Mouse (Mus musculus) brown adipose tissue, adult 24 weeks (tissue): ENCODE data around the gene Mrpl44. TPM values are rescaled to one million over a fixed set of nuclear protein-coding genes. Genes with fewer than 3 reads are reported as not detected.

Experiments
- H3K27ac ChIP-seq: fragments of 200-500 bp; replicated peaks from 2 replicates; pipeline ENCODE4 v1.5.1; 2012; ENCODE audit warnings: low read depth, mild to moderate bottlenecking, low read length
- H3K4me1 ChIP-seq: fragments of 200-500 bp; 2 replicates; pipeline ENCODE4 v1.6.1; 2012; ENCODE audit warnings: low read length, mixed read lengths; ENCODE audit not compliant: control insufficient read depth, insufficient read depth, insufficient read length
- H3K4me3 ChIP-seq: fragments of 200-500 bp; 2 replicates; pipeline ENCODE4 v1.5.1; 2012; ENCODE audit warnings: low read depth, mild to moderate bottlenecking, low read length, moderate library complexity; ENCODE audit not compliant: insufficient read depth
- polyA plus RNA-seq: library from polyadenylated mRNA; stranded (reverse); fragments of >200 nt; gene quantifications from 2 replicates; pipeline ENCODE4 v1.2.4, GENCODE M21; 2012; ENCODE audit not compliant: missing spikeins, insufficient read depth, insufficient read length

The Mrpl44 gene
- polyA plus RNA-seq, 1 experiment = 52.1 TPM

DNA sequence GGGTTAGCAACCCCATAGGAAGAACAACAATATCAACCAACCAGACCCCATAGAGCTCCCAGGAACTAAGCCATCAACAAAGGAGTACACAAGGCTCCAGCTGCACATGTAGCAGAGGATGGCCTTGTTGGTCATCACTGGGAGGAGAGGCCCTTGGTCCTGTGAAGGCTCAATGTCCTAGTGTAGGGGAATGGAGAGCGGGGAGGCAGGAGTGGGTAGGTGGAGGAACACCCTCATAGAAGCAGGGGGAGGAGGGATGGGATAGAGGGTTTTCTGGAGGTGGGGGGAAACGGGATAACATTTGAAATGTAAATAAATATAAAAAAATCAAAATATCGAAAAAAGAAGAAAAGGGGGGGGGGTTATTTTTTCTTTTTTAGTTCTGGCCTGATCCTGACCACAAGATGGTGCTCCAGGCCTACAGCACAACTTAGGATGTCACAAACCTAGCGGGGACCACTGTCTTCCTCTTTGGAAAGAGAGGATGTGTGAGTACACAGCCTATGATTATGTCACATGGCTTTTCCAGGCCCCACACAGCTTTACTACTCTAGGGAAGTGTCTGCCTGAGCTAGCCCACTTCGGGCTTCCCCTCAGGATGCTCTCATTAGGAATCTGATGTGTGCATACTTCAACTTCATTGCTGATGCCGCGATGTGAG lies 10.6 kb downstream of the Mrpl44 start:
- no peak overlapping the region for H3K27ac ChIP-seq
- no peaks in the 10 kb centered on the region for H3K4me1 ChIP-seq
- no peak overlapping the region for H3K4me3 ChIP-seq

DNA sequence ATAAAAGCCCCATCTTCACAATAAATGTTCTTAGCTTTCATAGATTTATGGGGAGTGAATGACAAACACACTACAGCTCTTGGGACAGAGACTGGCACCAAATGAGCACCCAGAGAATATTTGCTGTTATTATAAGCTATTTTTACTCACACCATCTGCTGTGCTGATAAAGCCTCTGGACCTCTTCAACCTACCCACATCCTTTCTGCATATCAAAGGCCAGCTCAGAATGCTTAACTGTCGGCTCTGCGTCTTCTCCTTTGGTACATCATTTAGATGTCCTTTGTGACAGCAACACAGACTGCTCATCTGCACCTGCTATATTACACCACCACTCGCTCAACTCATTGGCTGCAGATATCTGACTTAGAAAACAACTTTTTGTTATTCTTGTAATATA lies 21.3 kb downstream of the Mrpl44 start:
- Histone ChIP-seq H3K4me3 (no peak overlapping the region), H3K4me1 (no peaks in the 10 kb centered on the region), H3K27ac (no peak overlapping the region)

DNA sequence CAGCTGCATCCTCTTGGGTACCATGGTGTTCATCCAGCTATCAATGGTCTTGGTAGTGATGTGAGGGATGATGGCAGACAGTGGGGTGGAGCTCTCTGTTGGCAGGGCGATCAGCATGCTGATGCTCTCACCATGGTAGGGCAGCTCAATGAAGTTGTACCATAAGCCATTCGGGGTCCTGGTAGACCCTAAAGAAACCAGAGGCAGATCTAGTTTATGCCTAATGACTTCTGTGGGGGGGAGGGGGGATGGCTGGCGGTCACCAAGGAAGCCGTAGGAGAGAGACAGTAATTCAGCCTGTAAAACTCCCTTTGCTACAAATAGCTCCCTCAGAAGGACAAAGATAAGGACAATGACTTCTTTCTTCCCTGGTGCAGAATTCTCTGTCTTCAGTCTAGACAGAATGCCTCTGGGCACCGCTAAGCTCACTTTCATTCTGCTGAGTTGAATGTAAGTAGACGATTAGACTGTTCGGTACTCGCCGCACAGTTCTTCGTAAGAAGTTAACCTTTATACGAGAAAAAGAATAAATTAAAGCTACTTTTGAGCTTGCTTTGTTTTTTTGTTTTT lies 27.1 kb downstream of the Mrpl44 start:
- no peaks in the 10 kb centered on the region for H3K4me1 ChIP-seq
- no peak overlapping the region for H3K4me3 ChIP-seq
- no peak overlapping the region for H3K27ac ChIP-seq

DNA sequence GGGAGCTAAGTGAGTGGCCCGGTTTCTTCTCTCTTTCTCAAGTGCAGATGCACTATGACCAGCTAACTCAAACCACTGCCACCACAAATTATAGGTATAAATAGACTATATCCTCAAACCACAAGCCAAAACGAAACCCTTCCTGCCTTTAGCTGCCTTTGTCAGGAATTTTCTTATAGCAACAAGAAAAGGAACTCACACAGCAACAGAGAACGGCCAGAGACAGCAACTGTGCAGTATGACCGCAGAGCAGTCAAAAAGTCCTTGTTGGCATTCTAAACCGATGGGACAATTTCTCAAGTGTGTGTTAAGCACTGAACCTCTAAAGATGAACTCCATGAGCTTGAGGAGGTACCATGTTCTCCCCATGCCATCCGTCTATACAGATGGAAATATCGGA lies 27.8 kb downstream of the Mrpl44 start:
- H3K4me1 ChIP-seq = no peaks in the 10 kb centered on the region
- no peak overlapping the region for H3K27ac ChIP-seq
- H3K4me3 ChIP-seq = no peak overlapping the region

DNA sequence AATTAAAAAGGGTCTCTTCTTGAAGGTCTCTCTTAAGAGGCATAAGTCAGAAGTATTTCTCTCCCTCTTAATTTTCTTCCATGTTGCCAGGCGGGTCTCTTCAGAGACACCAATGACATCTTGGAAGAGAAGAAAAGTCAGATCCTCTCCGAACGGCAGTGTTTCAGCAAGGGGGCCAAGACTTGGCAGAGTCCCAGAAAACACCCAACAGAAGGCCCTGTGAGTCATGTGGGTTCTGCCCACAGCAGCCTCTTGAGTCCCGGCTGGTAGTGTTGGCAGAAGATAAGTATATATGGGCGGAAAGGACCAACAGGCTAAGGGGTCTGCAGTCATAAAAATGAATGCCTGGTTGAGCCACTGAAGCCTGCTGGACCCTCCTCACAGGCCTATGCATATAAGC lies 31.0 kb downstream of the Mrpl44 start:
- H3K4me3 ChIP-seq = no peak overlapping the region
- H3K27ac ChIP-seq = no peak overlapping the region

DNA sequence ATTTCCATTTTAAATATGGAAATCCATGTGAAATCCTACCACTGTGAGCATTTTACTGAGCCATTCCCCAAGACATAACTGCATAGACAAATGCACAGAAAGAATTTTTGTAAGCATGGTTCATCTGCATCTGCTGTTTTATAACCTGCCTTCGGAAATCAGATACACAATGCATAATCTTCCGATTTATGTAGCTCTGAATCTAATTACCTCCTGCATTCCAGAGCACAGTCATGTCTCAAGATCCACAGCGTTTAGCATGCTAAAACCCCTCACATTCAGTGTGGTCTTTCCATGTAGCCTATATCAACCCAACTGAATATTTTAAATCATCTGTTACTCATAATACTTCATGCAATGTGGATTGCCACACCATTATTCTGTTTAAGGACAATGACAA lies 33.6 kb downstream of the Mrpl44 start:
- Histone ChIP-seq H3K4me1 (no peaks in the 10 kb centered on the region), H3K27ac (no peak overlapping the region), H3K4me3 (no peak overlapping the region)

More for the DNA sequence above, 31.0 kb downstream of the Mrpl44 start:
- no peaks in the 10 kb centered on the region for H3K4me1 ChIP-seq

DNA sequence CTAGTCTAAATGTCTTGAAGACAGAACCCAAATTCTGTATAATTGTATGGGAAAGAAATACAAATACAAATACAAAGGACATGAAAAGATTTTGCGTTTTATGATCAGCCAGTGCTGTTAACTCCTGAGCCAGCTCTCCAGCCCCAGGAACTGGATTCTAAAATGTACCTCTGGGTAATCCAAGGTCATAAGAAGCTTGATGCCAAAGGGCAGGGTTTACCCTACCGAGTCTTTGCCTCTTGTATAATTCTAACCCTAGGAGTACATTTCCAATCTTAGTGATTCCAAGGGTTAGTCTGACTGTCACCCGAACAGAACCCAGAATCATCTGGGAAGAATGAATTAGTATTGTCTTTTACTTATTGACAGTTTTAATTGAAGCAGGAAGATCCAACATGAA lies 39.6 kb downstream of the Mrpl44 start:
- Histone ChIP-seq H3K27ac (no peak overlapping the region), H3K4me3 (no peak overlapping the region)

DNA sequence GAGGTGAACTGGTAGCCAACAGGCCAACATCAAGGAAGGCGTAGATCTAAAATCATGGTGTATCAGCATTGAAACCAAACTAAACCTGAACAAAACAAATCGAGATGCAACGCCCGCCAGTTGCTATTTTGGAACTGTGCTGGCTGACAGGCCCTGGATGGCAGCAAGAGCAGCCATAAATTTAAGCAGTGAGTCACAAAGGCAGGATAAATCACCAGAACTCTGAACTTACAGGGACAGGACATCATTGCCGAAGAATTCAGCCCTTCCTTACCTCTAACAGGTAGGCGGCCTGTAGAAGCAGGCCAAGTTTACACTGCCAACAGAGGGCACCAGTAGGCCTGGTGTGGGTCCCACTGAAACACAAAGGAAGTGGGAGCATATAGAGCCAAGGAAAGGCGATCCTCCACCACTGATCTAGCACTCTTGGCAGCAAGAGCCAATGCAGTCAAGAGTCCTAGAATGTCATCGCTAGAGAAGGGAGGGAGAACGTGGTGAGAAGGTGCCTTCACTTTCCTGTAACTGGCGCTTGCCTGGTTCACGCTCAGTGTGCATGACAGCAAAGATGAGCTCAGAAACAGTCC lies 43.6 kb downstream of the Mrpl44 start:
- Histone ChIP-seq H3K4me1 (0 out of 2 replicates have a peak, but pooled peaks cover 5% of the 10 kb centered on the region), H3K4me3 (no peak overlapping the region), H3K27ac (no peak overlapping the region)

More for the DNA sequence above, 39.6 kb downstream of the Mrpl44 start:
- H3K4me1 ChIP-seq = no peaks in the 10 kb centered on the region

DNA sequence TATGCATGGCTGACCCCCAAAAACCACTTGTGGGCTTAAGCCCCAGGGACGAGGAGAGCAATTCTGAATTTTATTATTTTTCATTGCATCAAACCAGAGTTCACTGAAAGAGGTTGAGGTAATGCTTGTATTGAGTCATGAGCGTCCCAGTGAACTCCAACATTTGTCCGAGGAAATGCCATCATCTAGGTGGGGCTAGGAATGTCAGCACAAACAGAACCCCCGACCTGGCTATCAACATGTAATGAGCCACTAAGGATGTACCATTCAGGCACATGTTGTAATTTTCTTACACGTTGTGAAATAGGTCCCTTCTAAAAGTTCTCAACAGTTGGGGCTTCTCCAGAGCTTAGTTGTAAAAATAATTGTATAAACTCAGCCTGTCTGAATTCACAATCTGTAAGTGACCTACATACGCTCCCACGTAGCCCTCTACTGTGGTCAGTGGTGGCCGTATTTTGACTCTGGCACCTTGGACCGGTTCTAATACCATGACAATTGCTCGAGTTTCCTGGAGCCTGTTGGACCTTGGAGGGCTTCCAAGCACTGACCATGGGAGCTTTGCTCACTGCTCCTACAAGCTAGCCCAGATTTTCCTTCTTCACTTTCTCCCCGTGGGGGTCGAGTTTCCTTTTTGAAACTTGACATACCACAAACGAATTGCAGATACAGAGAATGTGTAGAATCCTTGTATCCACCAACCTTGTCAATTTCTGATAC lies 47.1 kb downstream of the Mrpl44 start:
- Histone ChIP-seq H3K27ac (peak overlapping the region; percentile 51; the same call in 1 of the 2 replicates), H3K4me1 (0 out of 2 replicates have a peak, but pooled peaks cover 5% of the 10 kb centered on the region), H3K4me3 (peak overlapping the region; percentile 17; the same call in 1 of the 2 replicates)

DNA sequence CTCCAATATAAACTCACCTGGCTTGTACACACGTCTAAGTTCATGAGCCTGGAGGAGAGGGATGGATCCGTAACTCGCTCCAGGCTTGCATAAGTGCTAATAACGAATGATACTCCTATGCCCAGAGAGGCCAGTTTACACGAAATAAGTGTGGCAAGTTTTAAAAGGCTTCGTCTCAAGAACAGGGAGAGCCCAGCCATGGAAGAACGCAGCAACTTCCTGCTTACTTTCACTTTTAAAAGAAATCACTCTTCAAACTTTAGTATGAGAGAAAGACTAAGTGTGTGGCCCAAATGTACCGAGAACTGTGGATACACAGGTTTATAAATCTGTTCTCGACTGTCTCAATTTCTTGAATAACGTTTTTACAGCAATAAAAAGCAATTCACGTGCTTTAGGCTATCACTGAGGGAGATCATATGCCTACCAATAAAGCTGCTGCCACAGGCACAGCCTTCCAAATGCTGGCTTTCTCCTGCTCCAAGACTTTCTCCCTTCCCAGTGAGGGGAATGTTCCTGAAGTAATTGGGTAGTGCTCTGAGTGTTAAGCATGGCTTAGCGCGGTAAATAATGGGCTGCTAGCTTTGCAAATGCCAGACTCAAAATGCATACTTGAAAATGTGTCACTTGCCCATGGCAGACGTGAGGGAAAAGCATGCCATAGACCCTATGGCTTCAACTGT lies 48.3 kb downstream of the Mrpl44 start:
- H3K27ac ChIP-seq = peak overlapping the region; percentile 72
- peak overlapping the region; percentile 50 for H3K4me3 ChIP-seq
- H3K4me1 ChIP-seq = 0 out of 2 replicates have a peak, but pooled peaks cover 5% of the 10 kb centered on the region

Other genes starting within 250 kb of the Mrpl44 start
- gene Ap1s3, start 104.0 kb upstream of the Mrpl44 start, polyA plus RNA-seq = 0.88 TPM in 1 of 2 replicates, not detected in the other
- 4.0 and 5.8 TPM in 2 replicates for gene Wdfy1, start 125 bp downstream of the Mrpl44 start, polyA plus RNA-seq
- 31.0 and 47.7 TPM in 2 replicates for gene Serpine2, start 85.2 kb downstream of the Mrpl44 start, polyA plus RNA-seq